Mouse (Mus musculus) left cerebral cortex, adult 8-10 months (tissue): Measurements from ENCODE around the gene Alb. TPM values are rescaled to one million over a fixed set of nuclear protein-coding genes. Genes with fewer than 3 reads are reported as not detected.
A peak's percentile ranks its signal among the peaks of the same experiment; 100 is the strongest.

Experiments used
- DNase-seq, 2 experiments: peaks; one replicate each; pipeline ENCODE4 v3.0.0; 2022; ENCODE audit warnings: low spot score in 2 of 2
- total RNA-seq, 4 experiments: library from RNA; stranded (reverse); gene quantifications; 2 replicates each; pipeline ENCODE4 v1.2.4; 2022

Gene Alb
- total RNA-seq, 4 experiments from 2014 or later: 0.51 TPM; not detected in 3

DNA sequence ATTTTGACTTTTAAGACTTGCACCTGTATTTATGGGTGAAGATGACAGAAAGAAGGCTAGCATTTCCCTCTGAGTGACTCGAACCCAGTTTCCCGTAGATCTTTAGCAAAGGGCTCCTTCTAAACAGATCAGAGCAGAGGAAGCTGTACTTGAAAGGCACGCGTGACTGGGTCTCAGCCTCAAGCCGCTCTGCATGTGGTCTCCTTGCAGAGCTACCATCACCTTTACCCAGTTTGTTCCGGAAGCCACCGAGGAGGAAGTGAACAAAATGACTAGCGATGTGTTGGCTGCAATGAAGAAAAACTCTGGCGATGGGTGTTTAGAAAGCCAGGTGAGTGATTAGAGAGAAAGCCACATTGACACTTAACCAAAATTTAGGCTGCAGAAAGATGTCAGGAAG, 31.7 kb downstream of the Alb start:
- DNase-seq: no peak

DNA sequence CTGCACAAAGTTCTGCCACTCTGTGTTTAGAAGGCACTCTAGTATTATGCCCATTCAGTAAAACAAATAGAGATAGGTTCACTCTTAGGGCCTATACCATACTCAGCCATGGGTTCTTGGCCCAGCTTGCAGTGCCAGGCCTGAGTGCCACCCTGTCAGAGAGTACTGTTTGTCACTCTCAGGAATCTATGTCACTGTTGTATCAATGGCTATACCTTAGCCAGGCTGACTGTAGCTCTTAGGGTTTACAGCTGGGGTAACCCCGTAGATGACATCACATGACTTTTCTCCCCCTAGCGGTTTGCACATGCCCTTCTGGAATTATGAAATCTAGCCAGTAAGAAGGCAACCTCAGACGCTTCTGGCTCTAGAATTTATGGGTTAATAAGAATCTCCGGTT, 33.6 kb downstream of the Alb start:
- no peak for DNase-seq

DNA sequence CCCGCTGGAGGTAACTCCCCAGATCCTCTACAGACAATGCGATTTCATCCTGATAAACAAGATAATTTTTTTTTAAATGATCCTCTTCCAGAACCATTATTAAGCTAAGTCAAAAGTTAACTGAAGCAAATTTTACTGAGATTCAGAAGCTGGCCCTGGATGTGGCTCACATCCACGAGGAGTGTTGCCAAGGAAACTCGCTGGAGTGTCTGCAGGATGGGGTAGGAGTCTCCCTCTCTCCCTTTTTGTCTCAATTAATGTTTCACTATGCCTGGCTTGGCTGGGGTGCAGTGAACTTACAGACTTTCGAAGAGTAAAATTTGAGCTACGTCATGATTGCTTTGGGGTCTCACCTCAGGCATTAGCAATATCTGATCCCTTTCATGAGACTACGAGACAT, 38.8 kb downstream of the Alb start:
- peak in 1 of 2 experiments; percentile 4 for DNase-seq

DNA sequence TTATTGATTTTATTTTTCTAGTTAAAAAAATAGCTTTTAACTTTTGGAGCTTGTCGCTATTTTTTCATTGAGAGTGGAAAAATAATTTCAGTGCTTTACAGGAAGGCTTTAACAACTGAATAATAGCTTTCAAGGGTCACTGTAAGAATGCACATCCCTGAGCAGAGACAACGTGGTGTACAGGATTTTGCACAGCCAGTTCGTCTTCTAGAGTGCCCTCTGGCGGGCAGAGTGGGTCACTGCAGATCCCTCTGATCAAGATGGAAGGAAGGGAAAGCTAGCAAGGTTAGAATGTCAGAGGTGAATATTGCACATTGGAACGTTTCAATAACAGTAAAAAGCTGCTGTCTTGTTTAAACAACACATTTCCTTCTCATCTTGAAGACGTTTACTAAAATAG, 40.0 kb downstream of the Alb start:
- peak; percentile 33 to 70 for DNase-seq

DNA sequence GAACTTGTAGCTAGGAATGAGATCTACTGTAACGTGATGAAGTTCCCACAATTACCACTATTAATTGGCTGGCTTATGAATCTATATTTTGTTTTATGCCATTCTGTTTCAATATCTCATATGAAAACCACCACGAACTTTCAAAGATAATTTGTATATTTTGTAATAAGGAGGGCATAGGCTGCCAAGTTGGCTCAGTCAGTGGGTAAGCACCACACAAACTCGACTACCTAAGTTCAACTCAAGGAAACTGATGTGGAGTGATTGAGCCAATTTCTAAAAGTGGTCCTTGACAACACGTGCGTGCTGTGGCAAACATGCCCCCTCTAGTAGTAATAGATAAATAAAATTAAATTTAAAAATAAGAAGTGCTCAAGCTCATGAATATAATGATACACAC, 41.1 kb downstream of the Alb start:
- DNase-seq: no peak

DNA sequence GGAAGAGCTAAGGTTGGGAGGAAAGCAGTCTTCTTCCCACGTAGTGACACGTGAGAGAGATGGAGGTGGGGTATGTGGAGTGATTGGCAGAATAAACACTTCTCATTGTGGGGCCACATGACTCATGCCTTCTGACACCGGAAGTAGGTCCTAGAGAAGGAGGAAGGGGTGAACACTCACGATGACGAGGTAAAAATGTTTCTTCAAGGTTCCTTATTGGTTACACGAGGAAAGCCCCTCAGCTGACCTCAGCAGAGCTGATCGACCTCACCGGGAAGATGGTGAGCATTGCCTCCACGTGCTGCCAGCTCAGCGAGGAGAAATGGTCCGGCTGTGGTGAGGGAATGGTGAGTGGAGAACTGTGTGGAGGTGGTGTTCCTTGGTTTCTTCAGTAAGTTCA, 44.0 kb downstream of the Alb start:
- DNase-seq: no peak

DNA sequence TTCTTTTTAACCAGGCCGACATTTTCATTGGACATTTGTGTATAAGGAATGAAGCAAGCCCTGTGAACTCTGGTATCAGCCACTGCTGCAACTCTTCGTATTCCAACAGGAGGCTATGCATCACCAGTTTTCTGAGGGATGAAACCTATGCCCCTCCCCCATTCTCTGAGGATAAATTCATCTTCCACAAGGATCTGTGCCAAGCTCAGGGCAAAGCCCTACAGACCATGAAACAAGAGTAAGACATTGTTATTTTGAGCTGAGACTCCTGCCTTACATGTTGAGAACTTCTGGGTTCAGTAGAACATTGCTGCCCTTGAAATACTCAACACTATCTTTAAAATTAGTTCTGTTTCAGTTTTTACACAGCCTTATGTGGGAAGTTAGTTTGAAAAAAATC, 45.8 kb downstream of the Alb start:
- DNase-seq: no peak

DNA sequence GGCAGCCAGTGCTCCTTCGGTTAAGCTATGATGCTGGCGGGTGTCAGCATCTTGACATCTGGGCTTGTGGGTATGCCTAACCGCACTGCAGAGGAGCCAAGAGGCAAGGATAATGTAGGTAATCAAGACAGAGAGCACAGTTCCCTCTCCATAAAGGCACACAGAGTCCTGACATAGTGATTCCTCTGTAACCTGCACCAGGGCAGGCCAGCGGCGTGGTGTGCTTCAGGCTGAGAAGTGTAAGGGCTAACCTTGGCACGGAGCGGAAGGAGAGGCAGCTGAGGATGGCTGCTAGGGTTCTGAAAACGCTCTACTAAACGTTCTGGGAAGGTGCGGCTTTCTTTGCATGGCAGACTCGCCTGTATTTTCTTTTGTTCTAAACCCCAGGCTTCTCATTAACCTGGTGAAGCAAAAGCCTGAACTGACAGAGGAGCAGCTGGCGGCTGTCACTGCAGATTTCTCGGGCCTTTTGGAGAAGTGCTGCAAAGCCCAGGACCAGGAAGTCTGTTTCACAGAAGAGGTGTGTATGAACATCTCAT, 46.8 kb downstream of the Alb start:
- DNase-seq: no peak

DNA sequence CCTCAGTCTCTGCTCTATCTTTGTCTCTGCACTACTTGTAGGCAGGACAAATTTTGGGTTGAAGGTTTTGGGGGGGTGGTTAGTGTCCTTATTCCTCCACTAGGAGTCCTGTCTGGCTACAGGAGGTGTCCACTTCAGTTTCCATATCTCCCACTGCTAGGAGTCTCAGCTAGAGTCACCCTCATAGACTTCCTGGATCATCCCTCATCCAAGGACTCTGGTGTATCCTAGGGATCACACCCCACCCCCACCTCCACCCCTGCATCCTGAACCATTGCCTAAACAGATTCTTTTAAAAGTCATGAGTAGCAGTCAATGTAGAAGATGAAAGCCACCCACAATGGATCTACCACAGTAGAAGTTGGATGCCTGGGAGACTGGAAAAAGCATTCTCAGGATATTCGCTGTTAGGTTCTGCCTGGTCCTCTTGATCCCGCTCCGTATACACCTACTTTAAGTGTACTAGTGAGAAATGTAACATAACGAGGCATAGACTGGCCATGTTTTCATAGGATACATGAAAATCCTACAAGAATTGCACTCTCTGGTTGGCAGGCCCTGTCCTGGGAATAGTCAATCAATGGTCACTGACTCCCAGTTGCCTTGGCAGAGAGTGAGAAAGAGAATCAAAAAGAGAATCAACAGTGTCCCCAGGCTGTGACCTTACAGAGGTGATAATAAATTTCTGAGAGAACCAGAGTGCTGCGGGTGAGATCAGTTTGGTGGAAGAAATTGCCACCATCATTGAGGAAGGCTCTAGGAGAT, 49.3 kb downstream of the Alb start:
- DNase-seq: no peak

DNA sequence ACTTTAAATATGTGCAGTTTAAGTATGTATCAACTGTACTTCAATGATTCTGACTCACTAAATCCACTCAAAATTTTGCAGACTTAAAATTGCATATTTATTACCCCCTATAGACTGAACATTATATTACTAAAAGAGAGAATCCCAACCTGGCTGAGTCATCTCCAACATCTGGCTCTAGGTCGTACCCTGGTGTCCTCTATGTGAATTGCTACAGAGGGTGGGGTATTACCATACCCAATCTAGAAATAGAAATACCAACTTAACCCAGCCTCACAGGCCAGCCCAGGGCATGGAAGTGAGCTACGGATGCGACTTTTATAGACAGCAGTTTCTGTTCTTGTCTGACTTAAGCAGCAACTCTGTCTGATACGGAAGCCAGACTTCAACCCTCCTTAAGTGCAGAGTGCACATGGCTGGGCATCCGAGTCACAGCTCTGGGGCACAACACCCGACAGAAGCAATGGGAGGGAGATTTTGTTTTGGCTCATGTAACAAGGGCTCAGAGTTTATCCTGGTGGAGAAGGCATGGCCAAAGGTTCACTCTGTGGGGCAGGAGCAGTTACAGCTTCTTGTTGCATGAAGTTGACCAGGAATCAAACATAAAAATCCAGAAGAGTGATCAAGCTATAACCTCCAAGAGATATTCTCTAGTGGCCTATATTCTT, 51.7 kb downstream of the Alb start:
- DNase-seq: no peak

DNA sequence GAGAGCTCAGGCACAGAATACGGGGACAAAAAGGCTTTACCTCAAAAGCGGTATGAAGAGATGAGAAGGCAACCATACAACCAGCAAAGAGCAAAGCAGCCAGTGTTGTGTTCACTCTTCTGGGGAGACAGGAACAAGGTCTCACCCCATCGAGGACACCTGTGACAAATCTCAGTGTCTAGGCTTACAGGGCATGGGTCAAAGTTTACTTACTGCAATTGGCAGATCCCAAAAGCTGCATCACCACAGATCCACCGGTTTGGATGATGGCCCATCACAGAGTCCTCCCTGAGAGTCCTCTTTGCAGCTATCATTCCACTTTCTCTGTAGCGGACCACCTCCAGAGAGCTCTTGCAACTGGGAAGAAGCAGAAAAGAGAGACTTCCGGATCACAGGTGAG, 54.9 kb downstream of the Alb start:
- no peak for DNase-seq

DNA sequence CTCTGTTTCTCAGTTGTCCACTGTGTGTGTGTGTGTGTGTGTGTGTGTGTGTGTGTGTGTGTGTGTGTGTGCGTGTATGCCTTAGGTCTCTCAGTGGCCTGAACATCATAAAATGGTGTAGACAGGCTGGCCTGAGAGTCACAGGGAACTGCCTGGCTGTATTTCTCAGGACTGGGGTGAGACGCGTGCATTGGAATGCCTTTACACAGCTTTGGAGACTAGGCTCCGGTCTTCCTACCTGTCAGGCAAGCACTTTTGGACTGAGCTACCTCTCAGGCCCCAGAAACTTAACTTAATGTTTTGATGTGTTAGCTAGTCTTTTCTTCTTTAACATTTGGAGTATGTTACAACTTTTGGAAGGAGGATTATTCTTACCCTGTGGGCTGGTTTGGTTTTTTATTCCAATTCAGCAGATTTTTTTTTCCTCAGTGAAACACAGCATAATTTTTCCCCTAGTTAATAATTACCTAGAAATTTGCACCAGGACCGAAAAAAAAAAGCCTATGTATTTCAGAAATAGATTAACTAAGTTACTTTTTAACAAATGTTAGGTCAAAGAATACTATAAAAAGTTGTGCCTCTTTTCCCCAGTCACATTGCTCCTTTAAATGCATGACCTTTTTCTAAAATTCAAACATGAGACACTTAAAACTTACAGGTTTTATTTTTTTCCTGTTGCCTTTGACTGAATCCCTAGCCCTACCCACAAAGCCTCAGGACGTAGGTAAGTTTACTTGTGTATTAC, 57.8 kb downstream of the Alb start, which contains the start of gene Afm:
Afm (plus strand) TSS at position 577 of the 745 bp plus-strand sequence.
- DNase-seq: no peak

Other genes with a start within 250 kb of the Alb start
- gene Cox18, start 236.9 kb upstream of the Alb start, total RNA-seq: 10 to 100 TPM; 18.7 to 25.3 (median 22.9) TPM
- gene Ankrd17, start 94.3 kb upstream of the Alb start, total RNA-seq: 100 to 1,000 TPM; 106 to 116 (median 113) TPM
- 1 to 10 TPM; 1.5 to 3.1 (median 2.2) TPM for gene Gm9958, start 93.7 kb upstream of the Alb start, total RNA-seq
- gene Afp, start 29.8 kb downstream of the Alb start, total RNA-seq: under 1 TPM in 3 of 4 experiments, not detected in 1; 0.57 to 0.93 (median 0.60) TPM
- gene Afm, start 58.0 kb downstream of the Alb start, total RNA-seq: not detected
- gene 5830473C10Rik, start 100.2 kb downstream of the Alb start, total RNA-seq: under 1 TPM; 0.14 to 0.49 (median 0.26) TPM
- 1 to 10 TPM in 3 of 4 experiments, under 1 TPM in 1; 0.93 to 3.0 (median 1.7) TPM for gene Rassf6, start 179.8 kb downstream of the Alb start, total RNA-seq